Mouse (Mus musculus): Measurements from ENCODE around the gene Utp15. TPM values are rescaled to one million over a fixed set of nuclear protein-coding genes. Genes with fewer than 3 reads are reported as not detected.

The Utp15 gene
- total RNA-seq (2014; fragmentation: Nextera tagmentation) (34.4 and 45.7 TPM in 2 replicates), total RNA-seq (2017) (57.2 and 67.9 TPM in 2 replicates)

DNA sequence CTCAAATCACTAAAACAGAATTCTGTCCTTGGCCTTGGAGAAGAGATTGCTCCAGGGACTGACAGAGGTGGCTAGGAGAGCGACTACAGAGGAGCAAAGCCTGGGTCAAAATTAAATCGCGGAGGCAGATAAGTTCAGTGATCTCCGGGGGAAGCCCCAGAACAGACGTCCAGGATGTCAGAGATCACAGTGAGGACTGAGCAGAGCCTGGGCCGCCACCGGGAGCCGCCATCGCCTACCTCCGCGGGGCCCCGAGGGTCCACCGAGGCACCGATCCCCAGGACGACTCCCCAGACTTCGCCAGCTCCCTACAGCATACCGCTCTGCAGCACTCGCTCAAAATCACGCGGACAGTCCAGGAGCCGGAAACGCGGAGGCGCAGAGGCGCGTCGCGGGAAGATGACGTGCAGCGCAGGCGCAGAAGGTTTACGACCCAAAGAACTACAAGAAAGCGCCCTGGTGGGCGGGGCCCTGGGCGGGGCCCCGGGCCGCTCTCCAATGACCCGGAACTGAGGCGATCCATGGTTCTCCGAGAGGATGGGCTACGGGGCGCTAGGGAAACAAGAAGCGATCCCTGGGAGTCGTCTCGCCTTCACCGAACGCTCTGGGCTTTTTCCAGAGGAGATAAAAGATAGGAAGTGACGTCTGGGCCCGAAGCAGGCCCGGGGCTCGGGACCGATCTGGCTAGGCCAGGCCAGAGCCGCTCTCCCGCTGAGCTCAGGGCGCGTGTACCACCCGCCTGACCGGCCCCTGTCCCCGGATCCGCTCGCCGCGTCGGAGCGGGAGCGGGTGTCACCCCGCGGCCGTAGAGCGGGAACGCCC is at the start of gene Utp15, which contains the start of gene Ankra2:
TSS of gene Utp15 (minus strand) at position 406 of the 822 bp plus-strand sequence.
TSS of gene Ankra2 (plus strand) at position 439 of the 822 bp plus-strand sequence.
- ATAC-seq (replicated peaks; ENCODE audit: low FRiP score, low TSS enrichment, poor library complexity, severe bottlenecking) = peak; percentile 94

DNA sequence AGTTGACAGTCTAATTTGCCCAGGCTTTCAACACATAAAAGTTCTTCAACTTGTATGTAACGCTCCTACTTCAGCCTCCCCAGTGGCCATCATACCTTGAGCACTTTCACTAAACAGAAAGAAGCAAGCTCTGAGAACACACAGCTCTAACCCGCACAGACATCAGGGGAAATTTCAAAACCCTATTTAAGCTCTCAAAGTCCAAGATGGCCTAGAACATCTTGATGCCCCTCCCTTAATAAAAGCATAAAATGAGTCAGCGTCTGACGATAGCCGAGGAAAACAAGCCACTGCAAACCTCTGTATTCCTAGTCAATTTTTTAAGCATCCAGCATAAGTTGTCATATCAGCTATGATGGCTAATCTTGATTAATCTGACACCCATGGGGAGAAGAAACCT is 48.8 kb upstream of the Utp15 start:
- ATAC-seq (replicated peaks; ENCODE audit: low FRiP score, low TSS enrichment, poor library complexity, severe bottlenecking) = no peak

DNA sequence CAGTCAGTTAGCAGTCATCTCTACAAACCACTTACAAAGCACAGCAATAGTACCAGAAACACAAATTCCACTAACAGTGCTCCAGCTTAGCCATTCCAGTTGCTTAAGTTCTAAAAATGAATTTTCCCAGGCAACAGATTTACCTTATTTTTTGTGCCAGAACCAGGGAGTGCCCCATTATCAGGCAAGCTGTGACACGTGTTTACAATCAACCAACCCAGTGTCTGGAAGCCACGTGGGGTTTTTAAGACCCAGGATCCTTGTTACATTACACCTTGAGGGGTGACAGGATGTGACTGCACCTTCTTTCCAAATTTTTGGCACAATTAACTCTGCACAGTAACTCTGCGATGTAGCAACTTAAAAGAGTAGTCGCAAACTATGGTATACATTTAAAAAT is 45.9 kb upstream of the Utp15 start:
- ATAC-seq (replicated peaks; ENCODE audit: low FRiP score, low TSS enrichment, poor library complexity, severe bottlenecking) = no peak

DNA sequence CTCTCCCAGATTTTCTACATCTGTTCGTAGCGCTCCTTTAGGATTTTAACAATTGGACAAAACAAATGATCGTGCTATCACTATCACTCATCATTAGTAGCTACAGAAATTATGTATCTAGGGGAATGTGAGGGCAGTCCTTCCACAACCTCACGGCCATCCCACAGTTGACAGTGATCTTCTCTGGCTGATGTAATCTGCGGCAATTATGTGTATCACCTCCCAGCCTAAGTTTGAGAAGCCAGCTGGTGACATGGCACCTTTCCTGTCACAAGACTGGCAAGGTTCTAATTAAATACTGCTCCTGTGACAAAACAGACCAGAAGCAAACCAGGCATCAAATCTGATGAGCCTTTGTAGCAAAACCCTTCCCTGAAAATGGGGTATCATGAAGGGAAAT is 45.2 kb upstream of the Utp15 start:
- ATAC-seq (replicated peaks; ENCODE audit: low FRiP score, low TSS enrichment, poor library complexity, severe bottlenecking) = no peak

DNA sequence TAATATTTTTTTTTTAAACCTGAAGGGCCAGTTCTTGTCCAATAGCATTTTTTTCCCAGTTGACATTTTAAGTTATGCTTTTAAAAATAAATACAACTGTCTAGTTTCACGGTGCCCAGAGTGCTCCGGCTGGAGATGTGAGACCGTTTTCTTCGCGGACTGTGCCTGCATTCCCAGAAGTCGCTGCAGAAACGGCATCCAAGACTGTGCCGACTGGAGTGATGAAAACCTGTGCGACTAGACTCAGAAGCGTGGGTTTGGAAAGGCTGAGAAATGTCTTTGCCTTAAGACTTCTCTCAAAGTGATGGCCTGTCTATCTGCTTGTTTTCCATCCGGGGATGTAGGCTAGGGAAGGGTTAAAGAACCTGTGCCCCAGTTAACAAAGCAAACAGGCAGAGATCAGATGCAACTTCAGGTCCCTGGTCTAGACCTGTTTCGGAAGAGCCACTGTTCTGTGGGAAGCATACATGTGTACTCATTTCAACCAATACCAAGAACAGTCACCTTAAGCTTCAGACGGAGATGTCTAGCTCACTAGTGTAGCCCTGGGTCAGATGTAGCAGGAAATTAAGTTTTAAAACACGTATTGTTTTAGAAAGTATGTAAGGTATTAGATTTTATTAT is 44.1 kb upstream of the Utp15 start:
- no peak for ATAC-seq (replicated peaks; ENCODE audit: low FRiP score, low TSS enrichment, poor library complexity, severe bottlenecking)

DNA sequence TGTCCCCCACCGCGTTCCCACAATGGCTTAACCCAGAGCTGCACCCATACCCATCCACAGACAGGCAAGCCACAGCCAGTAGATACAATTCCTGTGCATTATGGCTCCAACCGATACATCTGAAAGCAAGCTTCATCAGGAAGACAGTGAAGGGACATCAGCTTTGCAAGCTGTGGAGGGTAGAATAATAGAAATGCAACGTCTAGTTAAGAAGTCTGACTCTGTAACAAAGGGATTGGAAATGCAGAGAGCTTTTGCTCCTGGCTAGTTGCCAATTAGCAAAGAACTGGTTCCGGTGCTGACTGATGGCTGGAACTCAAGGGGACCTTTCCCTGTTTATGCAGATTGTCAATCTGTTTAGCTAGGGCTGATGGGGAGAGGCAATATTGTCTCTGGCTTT is 43.6 kb upstream of the Utp15 start:
- no peak for ATAC-seq (replicated peaks; ENCODE audit: low FRiP score, low TSS enrichment, poor library complexity, severe bottlenecking)

DNA sequence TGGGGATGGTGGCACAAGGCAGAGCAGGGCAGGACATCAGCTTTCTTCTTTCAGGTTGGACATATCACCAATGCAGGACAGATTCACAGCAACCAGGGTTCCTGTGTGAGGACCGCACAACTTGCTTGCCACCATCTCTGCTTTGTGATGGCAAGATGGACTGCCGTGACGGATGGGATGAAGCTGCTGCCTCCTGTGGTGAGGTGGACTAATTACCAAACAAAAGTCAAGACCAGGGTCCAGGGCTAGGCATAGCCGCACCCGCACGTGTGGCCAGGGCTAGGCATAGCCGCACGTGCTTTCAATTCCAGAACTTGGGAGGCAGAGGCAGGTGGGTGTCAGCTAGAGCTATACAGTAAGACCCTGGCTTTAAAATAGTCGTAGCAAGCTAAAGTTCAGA is 42.4 kb upstream of the Utp15 start:
- no peak for ATAC-seq (replicated peaks; ENCODE audit: low FRiP score, low TSS enrichment, poor library complexity, severe bottlenecking)

DNA sequence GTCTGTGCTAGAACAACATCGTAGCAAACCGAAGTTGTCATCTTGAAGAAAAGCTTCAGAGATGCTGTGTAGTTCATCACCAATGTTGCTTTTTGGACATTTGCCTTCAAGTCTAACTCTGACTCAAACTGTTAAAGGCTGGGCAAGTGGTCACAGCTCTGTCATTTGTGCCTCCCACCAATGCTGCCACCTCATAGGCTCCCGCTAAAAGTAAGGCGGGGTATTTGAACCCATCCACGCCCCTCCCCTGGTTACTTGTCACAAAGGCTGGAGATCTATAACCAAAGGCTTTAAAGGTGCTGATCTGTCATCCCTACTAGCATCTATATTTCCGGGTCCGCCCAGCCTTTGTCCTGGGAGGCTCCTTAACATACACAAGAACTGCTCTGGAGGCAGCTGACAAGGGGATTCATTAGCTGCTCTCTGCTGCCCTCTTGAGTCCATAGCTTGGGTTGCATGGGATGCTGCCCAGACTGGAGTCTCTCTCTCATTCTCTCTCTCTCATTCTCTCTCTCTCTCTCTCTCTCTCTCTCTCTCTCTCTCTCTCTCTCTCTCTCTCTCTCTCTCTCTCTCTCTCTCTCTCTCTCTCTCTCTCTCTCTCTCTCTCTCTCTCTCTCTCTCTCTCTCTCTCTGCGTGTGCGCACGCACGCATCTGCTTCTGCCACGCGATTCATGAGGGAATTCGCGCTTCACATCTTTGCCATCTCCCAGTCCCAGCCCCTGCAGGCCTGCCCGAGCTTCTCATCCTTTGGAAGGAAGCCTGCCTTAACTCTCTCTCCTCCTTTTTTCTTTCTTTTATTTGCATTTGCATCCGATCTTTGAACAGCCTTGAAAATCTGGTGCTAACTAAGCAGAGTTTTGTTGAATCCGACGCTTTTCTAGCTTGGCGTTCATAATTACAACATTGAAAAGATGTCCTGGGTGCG is 36.3 kb upstream of the Utp15 start:
- ATAC-seq (replicated peaks; ENCODE audit: low FRiP score, low TSS enrichment, poor library complexity, severe bottlenecking) = peak; percentile 90

DNA sequence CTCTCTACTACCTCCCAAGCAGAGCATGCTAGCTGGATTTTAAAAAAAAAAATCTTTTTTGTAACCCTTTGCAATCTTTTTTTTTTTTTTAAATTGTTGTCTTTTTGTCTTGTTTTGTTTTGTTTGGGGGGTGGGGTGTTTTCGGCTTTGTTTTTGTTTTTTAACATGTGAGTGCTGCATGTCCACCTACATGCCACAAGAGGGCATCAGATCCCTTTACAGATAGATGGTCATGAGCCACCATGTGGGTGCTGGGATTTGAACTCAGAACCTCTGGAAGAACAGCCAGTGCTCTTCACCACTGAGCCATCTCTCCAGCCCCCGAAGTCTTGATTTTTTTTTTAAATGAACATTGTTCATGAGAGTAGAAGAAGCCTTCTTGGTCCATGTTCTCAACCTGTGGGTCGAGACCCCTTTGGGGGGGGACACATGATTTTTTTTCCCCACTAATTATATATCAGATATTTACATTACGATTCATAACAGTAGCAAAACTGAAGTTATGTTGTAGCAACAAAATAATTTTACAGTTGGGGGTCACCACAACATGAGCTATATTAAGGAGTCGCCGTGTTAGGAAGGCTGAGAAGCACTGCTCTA is 35.1 kb upstream of the Utp15 start:
- ATAC-seq (replicated peaks; ENCODE audit: low FRiP score, low TSS enrichment, poor library complexity, severe bottlenecking) = no peak

DNA sequence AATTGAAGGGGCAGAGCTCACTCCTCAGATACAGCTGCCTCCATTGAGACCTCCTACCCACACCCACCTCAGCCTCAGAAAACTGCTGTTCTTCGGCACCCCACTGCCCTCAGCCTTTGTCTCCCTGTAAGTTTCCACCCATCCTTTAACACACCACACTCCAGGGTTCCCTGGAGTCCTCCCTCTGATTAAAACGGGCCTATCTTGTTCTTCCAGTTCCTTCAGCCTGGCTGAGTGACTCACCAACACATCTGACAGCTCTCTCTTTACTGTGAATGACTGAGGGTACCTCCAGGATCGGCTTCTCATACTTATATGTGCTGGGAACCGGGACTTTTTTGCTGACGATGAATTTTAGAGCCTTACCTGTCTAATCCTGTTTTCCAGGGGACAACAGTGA is 33.2 kb upstream of the Utp15 start:
- ATAC-seq (replicated peaks; ENCODE audit: low FRiP score, low TSS enrichment, poor library complexity, severe bottlenecking) = no peak

DNA sequence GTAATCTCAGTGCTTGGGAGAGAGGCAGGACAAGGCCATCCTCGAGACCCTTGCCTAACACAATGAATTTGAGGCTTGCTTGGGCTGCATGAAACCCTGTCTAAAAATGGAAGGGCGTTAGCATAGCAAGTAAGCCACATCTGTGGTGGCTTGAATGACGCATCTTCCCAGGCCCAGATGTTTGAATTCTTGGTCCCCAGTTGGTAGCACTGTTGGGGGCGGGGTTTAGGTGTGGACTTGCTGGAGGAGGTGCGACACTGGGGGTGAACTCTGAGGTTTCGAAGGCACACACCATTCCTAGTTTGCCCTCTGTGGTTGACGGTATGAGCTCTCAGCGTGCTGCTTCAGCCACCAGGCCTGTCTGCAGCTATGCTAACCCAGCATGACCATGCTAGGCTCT is 28.9 kb upstream of the Utp15 start:
- 0 out of 2 replicates have a peak, but pooled peaks have one; percentile 18 for ATAC-seq (replicated peaks; ENCODE audit: low FRiP score, low TSS enrichment, poor library complexity, severe bottlenecking)

DNA sequence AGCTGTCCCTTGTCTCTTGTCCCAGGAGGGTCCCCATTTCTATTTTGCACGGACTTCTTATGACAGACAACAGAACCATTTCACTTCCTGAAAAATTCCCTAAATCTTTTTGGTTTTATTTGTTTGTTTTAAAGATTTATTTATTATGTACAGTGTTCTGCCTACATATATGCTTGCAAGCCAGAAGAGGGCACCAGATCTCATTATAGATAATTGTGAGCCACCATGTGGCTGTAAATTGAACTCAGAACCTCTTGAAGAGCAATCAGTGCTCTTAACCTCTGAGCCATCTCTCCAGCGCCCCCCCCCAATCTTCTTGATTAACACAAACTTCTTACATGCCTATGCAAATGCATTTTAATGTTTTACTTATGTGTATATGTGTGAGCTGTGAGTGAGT is 27.9 kb upstream of the Utp15 start:
- no peak for ATAC-seq (replicated peaks; ENCODE audit: low FRiP score, low TSS enrichment, poor library complexity, severe bottlenecking)

DNA sequence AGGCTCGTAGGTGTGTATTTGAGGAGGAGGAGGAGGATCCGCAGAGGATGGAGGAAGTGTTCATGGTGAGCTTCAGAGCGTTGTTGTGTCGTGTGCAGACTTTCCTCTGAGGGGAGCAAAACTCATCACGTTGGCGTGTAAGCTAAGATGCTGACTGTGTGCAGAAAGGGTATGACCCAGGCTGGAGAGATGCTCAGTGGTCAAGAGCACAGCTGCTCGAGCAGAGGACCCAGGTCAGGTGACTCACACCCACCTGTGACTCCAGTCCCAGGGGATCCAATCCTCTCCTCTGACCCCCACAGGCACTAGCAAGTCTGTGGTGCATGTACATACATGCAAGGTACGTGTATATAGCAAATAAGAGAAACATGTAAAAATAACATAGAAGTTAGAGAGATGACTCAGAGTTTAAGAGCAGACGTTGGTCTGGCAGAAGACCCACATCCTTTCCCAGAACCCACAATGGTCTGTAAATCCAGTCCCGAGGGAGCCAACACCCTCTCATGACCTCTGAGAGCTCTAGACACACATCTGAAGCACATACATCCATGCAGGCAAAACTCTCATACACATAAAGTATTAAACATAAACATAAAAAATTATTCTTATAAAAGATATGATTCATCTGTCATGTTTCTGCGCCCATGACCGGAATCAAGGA is 18.3 kb upstream of the Utp15 start:
- no peak for ATAC-seq (replicated peaks; ENCODE audit: low FRiP score, low TSS enrichment, poor library complexity, severe bottlenecking)

DNA sequence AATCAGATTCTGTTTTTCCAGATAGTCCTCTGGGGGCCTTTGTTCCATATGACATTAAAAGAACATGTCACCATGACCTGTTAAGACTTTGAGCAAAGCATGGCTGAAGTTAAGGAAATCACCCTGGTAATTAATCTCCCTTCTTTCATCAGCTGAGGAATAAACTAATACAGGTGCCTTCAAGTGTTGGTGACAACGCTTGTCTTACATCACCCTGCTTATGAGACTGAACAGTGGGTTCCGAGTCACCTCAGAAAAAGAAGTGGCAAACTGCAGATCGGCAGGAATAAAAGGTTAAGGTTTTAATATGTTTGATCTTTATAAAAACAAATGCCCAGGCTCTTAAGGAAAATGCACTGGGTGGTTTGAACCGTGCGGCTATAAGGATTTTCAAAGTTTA is 16.8 kb upstream of the Utp15 start, which contains the start of gene Gm21976:
TSS of gene Gm21976 (plus strand) at position 202 of the 400 bp plus-strand sequence.
- ATAC-seq (replicated peaks; ENCODE audit: low FRiP score, low TSS enrichment, poor library complexity, severe bottlenecking) = no peak

DNA sequence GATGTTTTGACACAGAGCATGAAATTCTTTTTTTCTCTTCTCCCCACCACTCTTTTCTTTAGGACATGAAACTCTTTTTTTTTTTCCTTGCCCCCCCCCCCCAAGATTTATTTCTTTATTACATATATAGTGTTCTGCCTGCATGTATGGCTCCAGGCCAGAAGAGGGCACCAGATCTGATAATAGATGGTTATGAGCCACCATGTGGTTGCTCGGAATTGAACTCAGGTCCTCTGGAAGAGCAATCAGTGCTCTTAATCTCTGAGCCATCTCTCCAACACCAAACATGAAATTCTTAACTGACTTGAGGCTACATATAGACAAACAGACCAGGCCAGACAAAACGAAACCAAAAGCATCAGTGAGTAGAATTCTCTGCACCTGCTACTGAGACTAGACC is 14.7 kb upstream of the Utp15 start:
- ATAC-seq (replicated peaks; ENCODE audit: low FRiP score, low TSS enrichment, poor library complexity, severe bottlenecking) = no peak

DNA sequence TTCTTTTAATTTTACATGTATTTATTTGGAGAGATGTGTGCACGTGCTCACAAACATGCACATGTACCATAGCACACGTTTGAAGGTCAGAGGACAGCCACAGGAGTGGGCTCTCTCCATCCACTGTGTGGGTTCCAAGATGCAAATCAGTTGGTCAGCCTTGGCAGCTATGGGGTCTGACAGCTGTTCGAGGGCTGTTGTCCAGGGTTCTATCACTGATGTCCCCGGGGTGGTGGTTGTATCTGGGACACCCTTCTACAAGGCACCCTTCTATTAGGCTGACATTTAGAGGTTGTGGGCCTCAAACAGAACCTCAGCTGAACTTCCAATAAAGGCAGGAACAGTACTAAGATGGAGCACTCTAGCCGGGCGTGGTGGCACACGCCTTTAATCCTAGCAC is 13.4 kb upstream of the Utp15 start:
- no peak for ATAC-seq (replicated peaks; ENCODE audit: low FRiP score, low TSS enrichment, poor library complexity, severe bottlenecking)

DNA sequence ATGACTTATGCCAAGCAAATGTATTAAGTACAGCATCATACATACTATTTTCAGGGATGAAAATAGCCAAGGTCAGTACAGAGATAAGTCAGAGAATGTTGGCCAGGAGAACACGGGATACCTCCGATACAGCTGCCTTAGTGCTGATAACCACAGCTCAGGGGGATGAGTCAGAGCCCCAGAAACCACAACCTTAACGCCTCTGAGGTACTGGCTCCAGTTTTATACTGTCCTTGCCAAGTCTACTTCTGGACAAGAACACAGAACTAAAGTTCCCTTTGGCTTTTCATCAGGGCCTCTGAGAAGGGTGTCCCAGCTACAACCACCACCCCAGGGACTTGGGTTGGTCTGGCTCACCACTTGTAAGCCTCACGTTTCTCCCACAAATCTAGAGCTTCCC is 12.8 kb upstream of the Utp15 start:
- ATAC-seq (replicated peaks; ENCODE audit: low FRiP score, low TSS enrichment, poor library complexity, severe bottlenecking) = peak; percentile 98

DNA sequence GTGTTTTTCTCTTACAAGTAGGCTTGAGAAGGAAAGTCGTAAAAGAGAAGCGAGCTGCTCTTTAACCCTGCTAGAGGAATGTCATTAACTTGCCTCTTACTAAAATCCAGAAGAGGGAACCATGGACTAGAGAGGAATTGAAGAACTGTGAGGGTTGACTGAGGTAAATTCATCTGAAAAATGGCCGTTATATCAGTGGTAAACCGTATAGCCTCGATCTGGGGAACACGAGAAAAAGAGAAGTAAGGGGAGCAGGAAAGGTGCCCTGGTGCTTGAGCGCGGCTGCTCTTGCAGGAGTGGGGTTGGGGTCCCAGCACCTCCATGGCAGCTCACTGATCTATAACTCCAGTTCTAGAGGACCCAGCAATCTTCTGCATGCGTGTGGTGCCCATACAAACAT is 11.2 kb upstream of the Utp15 start:
- no peak for ATAC-seq (replicated peaks; ENCODE audit: low FRiP score, low TSS enrichment, poor library complexity, severe bottlenecking)

DNA sequence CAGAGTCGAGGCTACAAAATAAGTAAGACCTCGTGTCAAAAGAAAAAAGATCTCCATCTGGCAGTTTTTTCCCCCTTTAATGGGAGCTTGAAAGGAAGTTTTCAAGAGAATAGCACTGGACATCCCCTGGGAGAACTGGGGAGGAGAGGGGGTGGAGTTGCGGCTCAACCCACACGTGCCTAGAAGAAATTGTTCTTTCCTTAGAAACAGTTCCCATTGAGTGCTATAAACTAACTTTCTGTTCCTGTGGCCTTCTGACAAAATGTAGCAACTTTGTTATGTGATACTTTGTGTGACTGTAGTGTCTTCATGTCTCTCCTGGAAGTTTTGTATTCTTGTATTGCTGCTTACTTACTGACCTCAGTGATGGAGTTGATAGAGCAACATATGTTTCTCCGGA is 1.3 kb upstream of the Utp15 start:
- ATAC-seq (replicated peaks; ENCODE audit: low FRiP score, low TSS enrichment, poor library complexity, severe bottlenecking) = no peak

Measured in megakaryocyte-erythroid progenitor cell, adult 5-6 weeks (primary cell).